Mouse (Mus musculus) cerebellum, adult 8-10 months (tissue): ENCODE data around the gene Mpst.

Experiments used
- DNase-seq: peaks from one replicate; pipeline ENCODE4 v3.0.0; 2022

Mpst gene

DNA sequence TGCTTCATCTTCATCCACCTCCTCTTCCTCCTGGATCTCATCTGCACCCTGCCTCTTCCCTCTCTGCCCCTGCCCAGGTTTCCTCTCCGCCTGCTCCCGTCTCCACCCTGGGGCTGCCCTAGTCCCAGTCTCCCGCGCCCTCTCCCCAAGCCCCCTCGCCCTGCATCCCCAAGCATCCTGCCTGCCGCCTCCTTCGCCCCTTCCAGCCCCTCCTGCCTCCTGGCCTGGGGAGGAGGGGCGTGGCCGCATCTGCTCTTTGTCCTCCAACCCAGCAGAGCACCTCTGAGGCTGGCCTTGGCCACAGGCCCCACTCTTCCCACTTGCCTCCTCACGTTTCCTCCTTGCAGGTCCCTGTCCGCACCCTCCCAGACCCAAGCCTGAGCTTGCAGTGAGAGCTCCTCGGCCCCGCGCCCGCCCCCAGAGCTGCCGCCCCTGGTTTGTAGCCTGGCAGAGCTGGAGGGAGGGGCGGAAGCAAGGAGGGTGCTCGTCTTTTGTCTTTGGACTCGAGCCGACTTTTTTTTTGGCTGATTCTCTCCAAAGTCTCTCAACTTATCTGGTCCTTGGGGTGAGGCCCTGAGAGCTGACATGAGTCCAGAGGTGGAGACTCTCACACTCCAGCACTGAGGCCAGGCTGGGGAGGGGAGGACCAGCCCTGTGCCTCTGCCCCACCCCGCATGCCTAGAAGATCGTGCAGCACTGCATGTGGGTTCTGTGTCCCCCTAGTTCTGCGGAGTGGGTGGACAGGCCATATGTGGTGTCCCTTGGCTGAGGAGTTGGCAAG, 31.2 kb downstream of the Mpst start:
- no peak for DNase-seq

DNA sequence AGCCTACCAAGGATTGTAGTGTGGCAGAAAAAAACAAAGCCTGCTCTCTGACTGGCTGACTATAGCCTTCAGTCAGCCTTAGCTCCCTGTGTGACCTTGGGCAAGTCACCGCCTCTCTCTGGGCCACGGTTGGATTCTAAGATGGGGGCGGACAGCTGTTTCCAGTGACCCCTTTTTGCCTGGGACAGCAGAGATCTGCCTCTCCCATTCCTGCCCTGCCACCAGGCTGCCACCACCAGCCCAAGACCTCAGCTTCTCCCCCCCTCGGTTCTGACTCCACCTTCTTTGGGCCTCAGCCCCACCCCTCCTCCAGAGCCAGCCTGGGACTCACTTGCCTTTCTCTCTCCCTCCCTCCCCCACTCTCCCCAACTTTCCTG, 31.8 kb downstream of the Mpst start:
- DNase-seq, result no peak

GRCm38 (mm10) chr15:78438505-78438904, 32.3 kb downstream of the Mpst start:
- no peak for DNase-seq

GRCm38 (mm10) chr15:78438973-78439372, 32.8 kb downstream of the Mpst start:
- no peak for DNase-seq

- no peak for DNase-seq
Observed at GRCm38 (mm10) chr15:78442231-78442630, 36.0 kb downstream of the Mpst start.

GRCm38 (mm10) chr15:78443857-78444256, 37.6 kb downstream of the Mpst start:
- no peak for DNase-seq

- no peak for DNase-seq
Observed at GRCm38 (mm10) chr15:78447121-78447520, 40.9 kb downstream of the Mpst start.

DNA sequence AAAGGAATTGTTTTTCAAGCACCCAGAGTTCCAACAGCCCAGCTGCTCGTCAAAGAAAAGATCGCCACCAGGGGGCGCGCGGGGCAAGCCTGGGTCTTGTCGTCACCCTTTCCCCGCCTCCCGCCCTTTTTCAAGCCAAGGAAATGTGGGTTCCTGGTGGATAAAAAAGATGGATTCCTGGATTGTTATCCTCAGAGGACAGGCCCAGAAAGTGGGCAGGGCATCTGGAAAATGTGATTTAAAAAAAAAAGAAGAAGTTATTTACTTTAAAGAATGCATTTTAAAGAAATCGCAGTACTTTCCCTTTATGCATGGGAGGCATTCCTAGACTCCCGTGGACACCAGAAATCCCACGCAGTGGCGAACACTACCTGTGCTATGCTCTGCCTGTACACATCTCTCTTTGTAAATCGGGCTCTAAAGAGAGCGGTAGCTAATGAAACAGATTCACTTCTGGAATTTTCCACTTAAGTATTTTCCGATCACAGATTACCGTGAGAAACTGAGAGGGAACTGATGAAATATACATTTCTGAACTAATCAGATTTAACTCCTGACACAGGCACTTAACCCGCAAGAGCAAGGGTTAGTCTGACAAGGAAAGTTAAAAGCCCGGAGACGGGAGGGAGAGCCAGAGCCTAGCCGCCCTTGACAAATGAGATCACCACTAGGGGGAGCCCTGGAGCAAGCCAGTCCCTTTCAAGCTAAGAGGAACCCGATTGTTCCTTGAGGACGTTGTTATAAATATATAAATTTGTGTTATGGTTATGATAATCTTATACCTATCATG, 41.7 kb downstream of the Mpst start:
- DNase-seq, result peak; percentile 96

DNA sequence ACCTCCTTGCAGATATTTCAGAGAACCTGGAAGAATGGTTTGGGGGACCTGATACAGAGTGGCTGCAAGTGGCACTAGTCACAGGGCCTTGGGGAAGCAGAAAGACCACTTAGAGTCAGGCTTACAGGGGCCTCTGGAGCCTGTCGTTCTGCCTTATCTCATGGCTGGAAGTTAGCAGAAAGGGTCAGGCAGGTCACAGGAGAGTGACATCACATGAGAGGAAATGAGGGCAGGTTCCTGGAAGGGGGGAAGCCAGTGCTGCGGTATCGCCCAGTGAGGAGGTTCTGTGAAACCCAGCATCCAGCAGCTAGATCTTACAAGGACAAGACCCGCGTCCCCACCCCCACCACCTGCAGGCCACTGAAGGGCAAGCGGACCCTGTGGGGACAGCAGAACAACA, 42.9 kb downstream of the Mpst start:
- DNase-seq, result no peak

GRCm38 (mm10) chr15:78449694-78450418, 43.6 kb downstream of the Mpst start:
- no peak for DNase-seq

- no peak for DNase-seq
Observed at GRCm38 (mm10) chr15:78450419-78450768, 44.2 kb downstream of the Mpst start.

DNA sequence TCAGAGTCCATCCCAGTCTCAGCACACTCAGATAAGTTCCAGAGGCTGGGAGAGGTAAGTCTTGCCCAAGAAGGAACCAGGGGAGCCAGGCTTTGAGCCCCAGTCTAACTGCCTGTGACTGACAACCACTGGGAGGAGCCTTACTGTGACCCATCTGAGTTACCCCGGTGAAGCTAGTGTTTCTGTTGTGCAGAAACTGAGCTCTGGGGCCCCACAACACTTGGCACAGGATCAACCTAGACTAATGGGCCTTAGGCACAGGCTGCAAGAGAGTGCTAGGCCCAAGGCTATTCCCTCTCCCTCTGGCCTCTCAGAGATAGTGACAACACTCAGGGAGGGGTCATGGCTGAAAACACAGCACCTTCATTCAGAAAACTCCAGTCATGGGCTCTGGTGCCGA, 45.0 kb downstream of the Mpst start:
- DNase-seq, result no peak

DNA sequence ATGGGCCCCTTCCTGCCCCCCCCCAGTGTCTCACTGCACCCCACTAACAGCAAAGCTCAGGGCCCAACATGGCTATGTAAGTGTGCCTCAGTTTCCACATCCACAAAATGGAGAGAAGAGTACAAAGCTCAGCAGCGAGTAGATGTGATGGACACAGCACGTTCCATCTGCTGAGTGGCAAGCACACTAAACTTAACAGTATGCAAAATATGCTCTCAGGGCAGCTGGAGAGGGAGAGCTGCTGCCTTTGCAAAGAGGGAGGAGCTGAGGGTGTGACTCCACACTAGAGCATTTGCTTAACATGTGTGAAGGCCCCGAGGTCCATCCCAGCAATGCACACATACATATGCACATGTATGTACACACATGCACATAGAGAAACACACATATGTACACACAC, 46.7 kb downstream of the Mpst start:
- no peak for DNase-seq

- no peak for DNase-seq
Observed at GRCm38 (mm10) chr15:78455168-78455567, 49.0 kb downstream of the Mpst start.

GRCm38 (mm10) chr15:78456051-78456450, 49.8 kb downstream of the Mpst start:
- DNase-seq, result no peak

GRCm38 (mm10) chr15:78457193-78457592, 51.0 kb downstream of the Mpst start:
- no peak for DNase-seq

- DNase-seq, result no peak
Observed at GRCm38 (mm10) chr15:78462981-78463380, 56.8 kb downstream of the Mpst start.
